Mouse (Mus musculus) neural tube, embryonic 15.5 days (tissue): ENCODE measurements around the gene Mov10. TPM values are rescaled to one million over a fixed set of nuclear protein-coding genes. Genes with fewer than 3 reads are reported as not detected.
"Not testable (repeated sequence)": the region's sequence is repeated elsewhere in the genome, so short reads cannot be mapped to it uniquely, and the experiment has no call there.

ENCODE experiments used
- ATAC-seq: fragments of 200-750 bp; cut with Nextera tagmentation; 2 replicates; pipeline ENCODE4 v1.8.0; 2017; ENCODE audit warnings: mild to moderate bottlenecking, moderate TSS enrichment, moderate library complexity; ENCODE audit not compliant: low FRiP score
- H3K27ac ChIP-seq: fragments of 300-500 bp; sonication (generic); replicated peaks from 2 replicates; pipeline ENCODE4 v1.5.1; 2015; ENCODE audit warnings: mild to moderate bottlenecking, inconsistent platforms
- H3K27me3 ChIP-seq: fragments of 300-500 bp; sonication (generic); replicated peaks from 2 replicates; pipeline ENCODE4 v1.6.1; 2015; ENCODE audit warnings: inconsistent platforms
- H3K36me3 ChIP-seq: fragments of 300-500 bp; sonication (generic); 2 replicates; pipeline ENCODE4 v1.6.1; 2015; ENCODE audit warnings: inconsistent platforms
- H3K4me1 ChIP-seq: fragments of 300-500 bp; sonication (generic); 2 replicates; pipeline ENCODE4 v1.6.1; 2015; ENCODE audit warnings: inconsistent platforms
- H3K4me2 ChIP-seq: fragments of 300-500 bp; sonication (generic); 2 replicates; pipeline ENCODE4 v1.6.1; 2015; ENCODE audit warnings: inconsistent platforms, mild to moderate bottlenecking, moderate library complexity
- H3K4me3 ChIP-seq: fragments of 300-500 bp; sonication (generic); replicated peaks from 2 replicates; pipeline ENCODE4 v1.5.1; 2015; ENCODE audit warnings: mild to moderate bottlenecking, inconsistent platforms
- H3K9ac ChIP-seq: fragments of 300-500 bp; sonication (generic); replicated peaks from 2 replicates; pipeline ENCODE4 v1.6.1; 2015; ENCODE audit warnings: mild to moderate bottlenecking, inconsistent platforms
- H3K9me3 ChIP-seq: fragments of 300-500 bp; sonication (generic); replicated peaks from 2 replicates; pipeline ENCODE4 v1.6.1; 2016; ENCODE audit warnings: inconsistent platforms
- WGBS: fragments of 180-500 bp; shearing (Covaris S2); methylation state at CpG from one replicate; pipeline ENCODE4 v1.1.7; 2015; ENCODE audit warnings: mixed read lengths; 5-methylcytosine and 5-hydroxymethylcytosine counted together
- polyA plus RNA-seq: library from polyadenylated mRNA; unstranded; fragments of >200 nt; fragmentation: Nextera tagmentation; extraction: Ambion mirVana; gene quantifications from 2 replicates; pipeline ENCODE4 v1.2.1, GENCODE M21; 2015

The Mov10 gene
- polyA plus RNA-seq, 1 experiment from 2014 or later = 11.9 TPM

DNA sequence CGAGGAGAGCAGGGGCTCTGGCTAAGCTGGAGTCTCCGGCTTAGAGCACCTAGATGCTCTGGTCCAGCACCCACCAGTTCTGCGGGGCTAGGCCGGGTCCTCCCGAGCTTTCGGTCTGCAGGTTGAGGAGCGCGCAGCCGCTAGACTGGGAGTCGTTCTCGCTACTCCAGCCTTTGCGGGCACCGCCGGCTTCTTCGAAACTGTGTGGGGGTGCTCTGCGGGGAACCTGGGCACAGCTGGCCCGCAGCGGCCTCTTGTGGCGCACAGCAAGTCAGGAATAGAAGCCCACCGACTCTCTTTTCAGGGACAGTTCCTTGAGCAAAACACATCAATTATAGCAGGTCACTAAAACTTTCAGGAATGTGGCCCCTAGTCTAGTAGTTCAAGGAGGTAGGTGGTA is 41.0 kb downstream of the Mov10 start:
- Histone ChIP-seq H3K27me3 (peaks cover 68% of the 10 kb centered on the region), H3K9ac (no peak overlapping the region), H3K4me3 (peak overlapping the region; percentile 36), H3K27ac (no peak overlapping the region), H3K4me1 (peaks cover 25% of the 10 kb centered on the region), H3K9me3 (no peaks in the 10 kb centered on the region), H3K36me3 (no peaks in the 10 kb centered on the region), H3K4me2 (peak overlapping the region; percentile 66)
- WGBS = under 1% methylated on average over 20 of the region's 20 CpGs
- 0 out of 2 replicates have a peak, but pooled peaks have one; percentile 19 for ATAC-seq

DNA sequence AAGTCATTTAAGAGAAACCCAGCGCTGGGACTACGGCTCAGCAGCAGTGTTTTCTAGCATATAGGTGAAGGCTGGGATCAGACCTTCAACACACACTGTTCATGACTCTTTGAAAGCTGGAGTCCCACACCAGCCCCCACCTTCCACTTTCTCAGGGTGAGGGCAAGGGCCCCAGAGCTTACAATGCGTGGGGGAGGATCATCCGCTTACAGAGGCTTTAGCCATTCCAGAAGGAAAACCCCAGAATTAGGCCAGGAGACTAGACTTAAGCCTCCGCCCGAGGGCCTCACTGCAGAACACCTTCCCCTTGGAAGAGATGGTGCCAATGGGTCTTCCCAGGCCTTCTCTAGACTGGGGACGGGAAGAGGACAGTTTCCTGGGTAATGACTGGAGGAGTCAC is 45.1 kb downstream of the Mov10 start:
- no peak overlapping the region for H3K4me2 ChIP-seq
- H3K9ac ChIP-seq = no peak overlapping the region
- no peak for ATAC-seq
- no peak overlapping the region for H3K27ac ChIP-seq
- 75% methylated on average over 7 of the region's 7 CpGs for WGBS
- no peaks in the 10 kb centered on the region for H3K36me3 ChIP-seq
- H3K4me1 ChIP-seq = peaks cover 5% of the 10 kb centered on the region
- H3K4me3 ChIP-seq = no peak overlapping the region
- H3K9me3 ChIP-seq = no peaks in the 10 kb centered on the region
- peaks cover 28% of the 10 kb centered on the region for H3K27me3 ChIP-seq

DNA sequence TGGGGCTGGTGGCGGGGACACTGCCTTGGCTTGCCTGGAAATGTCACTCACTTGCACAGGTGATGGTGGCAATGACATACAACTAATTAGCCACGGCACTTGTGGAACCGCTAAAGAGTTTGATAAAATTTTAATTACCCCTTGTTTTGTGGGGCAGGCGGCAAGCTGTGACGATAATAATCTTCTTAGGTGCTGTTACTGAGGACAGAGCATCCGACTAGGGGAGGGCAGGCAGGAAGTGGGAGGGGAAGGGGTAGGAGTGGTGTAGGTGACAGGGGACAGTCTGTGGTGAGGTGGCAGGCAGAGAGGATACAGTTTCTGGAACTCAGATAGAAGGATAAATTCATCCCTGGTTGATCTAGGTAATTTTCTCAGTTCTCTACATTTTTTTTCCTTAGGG is 46.9 kb downstream of the Mov10 start:
- Histone ChIP-seq H3K27me3 (peaks cover 9% of the 10 kb centered on the region), H3K4me3 (no peak overlapping the region), H3K4me2 (no peak overlapping the region), H3K4me1 (no peaks in the 10 kb centered on the region), H3K9ac (no peak overlapping the region), H3K9me3 (no peaks in the 10 kb centered on the region), H3K27ac (no peak overlapping the region), H3K36me3 (no peaks in the 10 kb centered on the region)
- ATAC-seq = no peak
- WGBS = 63% methylated on average over 6 of the region's 6 CpGs

DNA sequence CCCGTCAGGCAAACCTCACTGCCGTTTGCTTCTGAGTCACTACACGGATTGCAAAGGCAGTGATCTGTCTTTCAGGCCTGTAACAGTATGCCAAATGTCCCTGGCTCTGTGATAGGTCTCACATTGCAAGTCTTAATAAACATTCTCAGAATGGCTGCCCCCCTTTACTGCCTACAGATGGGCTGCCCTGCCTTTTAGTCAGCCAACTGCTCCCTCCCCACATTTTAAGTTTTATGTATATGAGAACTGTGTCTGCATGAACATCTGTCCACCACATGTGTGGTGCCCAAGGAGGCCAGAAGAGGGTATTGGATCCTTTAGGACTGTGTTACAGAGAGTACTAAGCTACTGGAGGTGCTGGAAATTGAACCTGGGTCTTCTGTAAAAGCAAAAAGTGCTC is 47.4 kb downstream of the Mov10 start:
- H3K4me2 ChIP-seq = no peak overlapping the region
- no peak overlapping the region for H3K27ac ChIP-seq
- no peak for ATAC-seq
- H3K27me3 ChIP-seq = peaks cover 4% of the 10 kb centered on the region
- H3K4me3 ChIP-seq = no peak overlapping the region
- no peak overlapping the region for H3K9ac ChIP-seq
- no peaks in the 10 kb centered on the region for H3K36me3 ChIP-seq
- 69% methylated on average over 3 of the region's 3 CpGs for WGBS
- no peaks in the 10 kb centered on the region for H3K4me1 ChIP-seq
- H3K9me3 ChIP-seq = no peaks in the 10 kb centered on the region

DNA sequence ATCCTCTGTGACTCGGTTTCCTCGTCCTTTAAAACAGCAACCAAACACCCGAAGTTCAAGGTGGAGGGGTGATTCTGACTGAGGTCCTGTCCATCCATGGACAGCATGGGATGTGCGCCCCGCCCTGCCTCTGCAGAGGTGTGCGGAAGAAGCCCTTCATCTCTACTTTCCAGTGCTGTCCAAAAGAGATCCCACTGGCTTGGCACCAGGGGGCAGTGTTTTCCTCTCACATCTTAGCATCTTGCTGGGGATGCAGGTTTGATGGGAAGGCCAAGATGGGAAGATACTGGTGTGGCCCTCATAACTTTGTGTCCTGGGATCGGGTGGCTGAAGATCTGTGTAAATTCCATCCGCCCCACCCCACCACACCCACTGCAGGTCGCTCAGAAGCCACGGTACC is 48.3 kb downstream of the Mov10 start:
- no peaks in the 10 kb centered on the region; the same call in 1 of the 2 replicates for H3K27me3 ChIP-seq
- no peak overlapping the region for H3K9ac ChIP-seq
- H3K4me1 ChIP-seq = no peaks in the 10 kb centered on the region
- no peaks in the 10 kb centered on the region for H3K36me3 ChIP-seq
- H3K4me3 ChIP-seq = no peak overlapping the region
- no peak for ATAC-seq
- no peak overlapping the region for H3K27ac ChIP-seq
- no peaks in the 10 kb centered on the region for H3K9me3 ChIP-seq
- 65% methylated on average over 10 of the region's 10 CpGs for WGBS
- H3K4me2 ChIP-seq = no peak overlapping the region

DNA sequence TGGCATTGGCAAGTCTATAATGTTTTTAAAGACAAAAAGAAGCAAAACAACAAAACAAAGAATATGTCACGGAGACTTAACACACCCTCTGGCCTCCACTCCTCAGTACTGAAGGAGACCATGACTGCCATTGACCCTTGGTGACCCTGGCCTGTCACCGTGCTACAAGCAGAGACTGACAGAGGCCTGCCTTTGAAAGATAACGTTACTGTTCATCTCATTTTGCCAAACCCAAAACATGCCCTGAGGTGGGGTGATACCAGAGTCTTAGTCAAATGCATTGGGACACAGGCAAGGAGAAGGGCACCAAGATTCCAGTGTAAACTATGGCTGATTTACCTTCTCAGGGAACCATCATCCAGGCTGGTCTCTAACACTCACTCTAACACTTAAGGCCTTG is 49.2 kb downstream of the Mov10 start:
- no peak overlapping the region for H3K9ac ChIP-seq
- no peak overlapping the region for H3K27ac ChIP-seq
- H3K4me3 ChIP-seq = no peak overlapping the region
- no peak overlapping the region for H3K4me2 ChIP-seq
- no peak for ATAC-seq
- no peaks in the 10 kb centered on the region for H3K36me3 ChIP-seq
- no peaks in the 10 kb centered on the region for H3K4me1 ChIP-seq
- H3K27me3 ChIP-seq = no peaks in the 10 kb centered on the region; the same call in 1 of the 2 replicates
- no peaks in the 10 kb centered on the region for H3K9me3 ChIP-seq
- WGBS = 42% methylated on average over 3 of the region's 3 CpGs

DNA sequence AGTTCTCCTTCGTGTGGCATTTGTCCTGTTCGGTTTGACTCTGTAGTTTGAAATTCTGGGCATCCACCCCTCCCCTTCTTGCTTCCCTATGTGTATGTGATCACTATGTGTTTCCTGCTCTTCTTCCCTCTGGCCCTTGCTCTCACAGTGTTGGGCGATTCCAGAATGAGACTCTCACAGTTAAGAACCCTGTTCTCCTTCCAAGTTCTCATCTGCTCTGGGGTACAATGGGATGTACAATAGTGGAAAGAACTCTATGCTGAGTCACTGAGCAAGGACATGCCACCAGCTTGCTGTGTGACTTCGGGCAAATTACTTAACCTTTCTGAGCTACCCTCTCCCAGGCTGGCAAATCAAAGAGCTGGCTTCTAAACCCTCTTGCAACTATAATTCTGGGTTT is 50.6 kb downstream of the Mov10 start:
- ATAC-seq = no peak
- H3K9me3 ChIP-seq = no peaks in the 10 kb centered on the region

DNA sequence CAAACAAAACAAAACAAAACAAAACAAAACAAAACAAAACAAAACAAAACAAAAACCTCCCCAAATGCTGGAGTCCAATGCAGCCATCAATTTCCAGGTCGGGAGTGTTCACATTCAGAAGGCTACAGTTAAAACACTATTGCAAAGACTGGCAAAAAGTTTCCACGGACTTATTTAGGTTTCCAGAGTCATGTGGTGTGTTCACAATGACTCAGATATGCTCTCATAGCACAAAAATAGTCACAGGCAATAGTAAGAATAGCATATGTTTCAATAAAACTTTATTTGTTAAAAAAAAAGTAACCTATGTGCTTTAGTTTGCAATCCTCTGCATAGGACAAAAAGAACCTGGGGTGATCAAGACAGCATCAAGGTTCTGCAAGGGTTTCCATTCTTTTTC is 51.2 kb downstream of the Mov10 start:
- no peak for ATAC-seq
- H3K27me3 ChIP-seq = no peaks in the 10 kb centered on the region
- no peaks in the 10 kb centered on the region for H3K9me3 ChIP-seq
- H3K4me1 ChIP-seq = no peaks in the 10 kb centered on the region
- no peak overlapping the region for H3K4me2 ChIP-seq
- no peak overlapping the region for H3K27ac ChIP-seq
- no peaks in the 10 kb centered on the region for H3K36me3 ChIP-seq
- H3K9ac ChIP-seq = no peak overlapping the region
- 60% methylated on average over 2 of the region's 2 CpGs for WGBS
- no peak overlapping the region for H3K4me3 ChIP-seq

More for the DNA sequence above, 50.6 kb downstream of the Mov10 start:
- H3K27me3 ChIP-seq = no peaks in the 10 kb centered on the region; the same call in 1 of the 2 replicates
- H3K4me3 ChIP-seq = no peak overlapping the region
- no peaks in the 10 kb centered on the region for H3K4me1 ChIP-seq
- no peak overlapping the region for H3K4me2 ChIP-seq
- H3K36me3 ChIP-seq = no peaks in the 10 kb centered on the region
- 81% methylated on average over 4 of the region's 4 CpGs for WGBS
- no peak overlapping the region for H3K9ac ChIP-seq
- H3K27ac ChIP-seq = no peak overlapping the region

DNA sequence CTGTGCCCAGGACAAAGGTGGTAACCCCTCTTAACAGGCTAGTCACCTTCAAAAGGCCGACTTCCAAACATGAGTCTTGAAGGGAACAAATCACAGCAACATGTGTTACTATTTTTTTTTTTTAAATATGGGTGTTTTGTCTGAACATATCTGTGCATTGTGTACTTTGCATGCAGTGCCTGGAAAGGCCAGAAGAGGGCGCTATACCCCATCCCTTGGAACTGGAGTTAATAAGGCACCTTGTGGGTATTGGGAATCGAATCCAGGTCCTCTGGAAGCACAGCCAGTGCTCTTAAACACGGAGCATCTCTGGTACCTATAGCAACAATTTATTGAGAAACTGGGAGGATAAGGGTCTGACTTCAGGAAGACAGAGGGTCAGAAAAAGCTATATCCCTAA is 53.3 kb downstream of the Mov10 start:
- H3K4me2 ChIP-seq = no peak overlapping the region
- no peaks in the 10 kb centered on the region for H3K4me1 ChIP-seq
- H3K9me3 ChIP-seq = no peaks in the 10 kb centered on the region
- WGBS = 23% methylated on average over 4 of the region's 4 CpGs
- peaks cover 14% of the 10 kb centered on the region; the same call in 1 of the 2 replicates for H3K27me3 ChIP-seq
- H3K27ac ChIP-seq = no peak overlapping the region
- H3K9ac ChIP-seq = no peak overlapping the region
- no peaks in the 10 kb centered on the region for H3K36me3 ChIP-seq
- ATAC-seq = no peak
- H3K4me3 ChIP-seq = no peak overlapping the region

DNA sequence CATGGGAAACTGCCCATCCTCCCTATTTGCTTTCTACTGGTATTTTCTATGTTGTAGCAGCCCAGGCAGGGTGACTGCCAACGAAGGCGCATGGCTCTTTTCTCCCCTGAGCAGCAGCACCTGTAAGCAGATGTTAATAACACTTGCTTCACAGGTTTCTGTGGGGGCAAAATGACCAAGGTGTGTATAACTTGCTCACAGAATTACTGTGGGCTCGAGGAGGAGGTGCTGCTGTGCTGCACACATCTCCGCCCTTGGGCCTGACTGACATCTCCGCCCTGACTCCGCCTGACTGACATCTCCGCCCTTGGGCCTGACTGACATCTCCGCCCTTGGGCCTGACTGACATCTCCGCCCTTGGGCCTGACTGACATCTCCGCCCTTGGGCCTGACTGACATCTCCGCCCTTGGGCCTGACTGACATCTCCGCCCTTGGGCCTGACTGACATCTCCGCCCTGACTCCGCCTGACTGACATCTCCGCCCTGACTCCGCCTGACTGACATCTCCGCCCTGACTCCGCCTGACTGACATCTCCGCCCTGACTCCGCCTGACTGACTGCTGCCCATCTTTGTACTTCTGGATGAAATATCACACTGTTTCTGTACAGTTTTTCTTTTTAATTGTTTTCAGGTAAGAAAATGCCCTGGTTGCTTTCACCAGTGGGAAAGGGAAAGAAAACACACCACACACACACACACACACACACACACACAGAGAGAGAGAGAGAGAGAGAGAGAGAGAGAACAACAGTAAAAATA is 56.1 kb downstream of the Mov10 start:
- not testable (repeated sequence) for H3K9me3 ChIP-seq, H3K27ac ChIP-seq, H3K4me3 ChIP-seq, H3K9ac ChIP-seq, ATAC-seq, H3K4me1 ChIP-seq, H3K4me2 ChIP-seq, H3K36me3 ChIP-seq
- 26% methylated on average over 20 of the region's 20 CpGs for WGBS
- peaks cover 14% of the 10 kb centered on the region; the same call in 1 of the 2 replicates for H3K27me3 ChIP-seq

DNA sequence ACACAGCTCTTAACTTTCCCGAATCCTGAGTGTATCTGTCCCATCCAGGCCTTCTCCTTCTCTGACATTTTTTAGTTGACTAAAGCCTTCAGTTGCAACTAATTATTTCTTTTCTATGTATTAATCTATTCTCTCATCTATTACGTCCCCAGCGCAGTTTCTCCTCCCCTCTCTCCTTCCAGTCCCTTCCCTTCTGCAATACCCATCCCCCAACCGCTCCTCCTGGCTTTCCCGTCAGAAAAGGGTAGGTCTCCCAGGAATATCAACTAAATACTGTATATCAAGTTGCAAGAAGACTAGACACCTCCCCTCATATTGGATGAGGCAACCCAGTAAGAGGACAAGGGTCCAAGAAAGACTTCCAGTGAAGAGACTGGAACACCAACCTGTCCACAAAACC is 59.5 kb downstream of the Mov10 start:
- ATAC-seq = no peak

DNA sequence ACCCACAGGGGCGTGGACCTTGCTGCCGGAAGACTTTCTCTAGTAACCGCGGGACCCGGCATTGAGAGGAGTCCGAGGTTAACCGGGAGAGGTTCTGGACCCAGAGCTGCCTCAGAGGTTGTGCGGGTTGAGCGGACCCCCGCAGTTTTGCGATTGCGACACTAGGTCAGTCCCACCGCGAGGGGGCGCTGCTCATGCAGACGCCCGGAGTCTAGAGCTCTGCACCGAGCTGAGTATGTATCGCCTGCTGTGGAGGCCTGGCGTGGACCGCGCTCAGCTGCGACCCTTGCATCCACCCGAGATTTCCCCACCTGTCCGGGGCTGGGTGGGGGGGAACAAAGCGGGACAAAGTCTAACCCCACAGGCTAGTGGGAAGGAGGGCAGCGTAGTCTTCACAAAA is 60.0 kb downstream of the Mov10 start:
- H3K9ac ChIP-seq = no peak overlapping the region; the same call in 1 of the 2 replicates
- WGBS = 2% methylated on average over 27 of the region's 27 CpGs
- ATAC-seq = peak; percentile 87; the same call in 1 of the 2 replicates
- H3K27me3 ChIP-seq = peaks cover 15% of the 10 kb centered on the region; the same call in 1 of the 2 replicates
- no peaks in the 10 kb centered on the region for H3K9me3 ChIP-seq
- H3K4me2 ChIP-seq = peak overlapping the region; percentile 59
- peaks cover 7% of the 10 kb centered on the region for H3K4me1 ChIP-seq
- H3K36me3 ChIP-seq = no peaks in the 10 kb centered on the region
- no peak overlapping the region for H3K27ac ChIP-seq
- H3K4me3 ChIP-seq = peak overlapping the region; percentile 37

More for the DNA sequence above, 59.5 kb downstream of the Mov10 start:
- Histone ChIP-seq H3K36me3 (no peaks in the 10 kb centered on the region), H3K27me3 (peaks cover 14% of the 10 kb centered on the region; the same call in 1 of the 2 replicates), H3K4me1 (peaks cover 7% of the 10 kb centered on the region), H3K27ac (no peak overlapping the region), H3K9me3 (no peaks in the 10 kb centered on the region), H3K4me2 (peak overlapping the region; percentile 59), H3K4me3 (peak overlapping the region; percentile 37), H3K9ac (no peak overlapping the region; the same call in 1 of the 2 replicates)
- WGBS = 11% methylated on average over 5 of the region's 5 CpGs
